Mouse (Mus musculus) cortical plate, adult 2 months (tissue): ENCODE results near the gene Rpl11.
A peak's percentile ranks its signal among the peaks of the same experiment; 100 is the strongest.

Experiments
- CTCF ChIP-seq: fragments of 200-500 bp; IDR thresholded peaks from 2 replicates; pipeline ENCODE4 v1.5.1; 2011; ENCODE audit warnings: mild to moderate bottlenecking, control low read depth, low read length; ENCODE audit not compliant: insufficient read depth; ENCODE audit errors: extremely low read depth
- POLR2A ChIP-seq: fragments of 200-500 bp; IDR thresholded peaks from 2 replicates; pipeline ENCODE4 v1.6.1; 2011; ENCODE audit warnings: mild to moderate bottlenecking, low read length, control low read depth; ENCODE audit not compliant: insufficient read depth; ENCODE audit errors: extremely low read depth

DNA sequence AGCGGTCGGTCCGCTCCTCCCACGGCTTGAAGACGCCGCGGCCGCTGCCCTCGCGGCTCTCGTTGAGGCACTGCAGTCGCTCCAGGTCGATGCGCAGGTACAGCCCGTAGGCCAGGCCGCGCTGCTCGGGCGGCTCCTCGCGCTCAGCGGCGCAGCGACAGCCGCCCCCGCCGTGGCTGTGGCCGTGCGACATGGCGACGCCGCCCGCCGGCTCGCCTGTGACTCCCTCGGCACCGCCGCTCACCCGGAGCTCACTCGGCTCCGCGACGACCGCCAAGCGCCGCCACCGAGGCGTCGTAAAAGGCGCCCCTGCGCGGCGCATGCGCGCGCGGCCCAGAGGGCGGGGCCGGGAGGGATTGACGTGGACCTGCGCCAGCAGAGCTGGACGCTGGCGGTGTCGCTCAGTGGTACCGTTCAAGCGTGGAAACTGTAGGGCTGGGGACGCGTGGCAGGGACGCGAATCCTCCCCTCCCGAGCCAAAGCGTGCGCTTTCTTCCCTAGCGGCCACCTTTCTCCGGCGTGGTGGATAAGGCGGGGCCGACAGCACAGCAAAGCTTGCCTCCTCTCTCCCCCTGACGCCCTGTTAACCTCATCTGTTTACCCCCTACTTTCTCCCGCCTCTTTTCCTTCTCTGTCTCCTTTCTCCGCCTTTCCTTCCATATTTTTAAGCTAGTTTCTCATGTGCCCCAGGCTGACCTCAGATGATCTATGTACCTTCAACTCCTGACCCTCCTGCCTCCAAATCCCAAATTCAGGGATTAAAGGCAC lies 66.1 kb downstream of the Rpl11 start, which contains the start of gene Pithd1:
- TF ChIP-seq CTCF (no peak), POLR2A (peak; percentile 92)
